Mouse (Mus musculus): ENCODE data around the gene Rab6b. TPM values are rescaled to one million over a fixed set of nuclear protein-coding genes. Genes with fewer than 3 reads are reported as not detected.

Gene Rab6b
- polyA plus RNA-seq, 1 experiment from 2014 or later = 1.0 TPM

DNA sequence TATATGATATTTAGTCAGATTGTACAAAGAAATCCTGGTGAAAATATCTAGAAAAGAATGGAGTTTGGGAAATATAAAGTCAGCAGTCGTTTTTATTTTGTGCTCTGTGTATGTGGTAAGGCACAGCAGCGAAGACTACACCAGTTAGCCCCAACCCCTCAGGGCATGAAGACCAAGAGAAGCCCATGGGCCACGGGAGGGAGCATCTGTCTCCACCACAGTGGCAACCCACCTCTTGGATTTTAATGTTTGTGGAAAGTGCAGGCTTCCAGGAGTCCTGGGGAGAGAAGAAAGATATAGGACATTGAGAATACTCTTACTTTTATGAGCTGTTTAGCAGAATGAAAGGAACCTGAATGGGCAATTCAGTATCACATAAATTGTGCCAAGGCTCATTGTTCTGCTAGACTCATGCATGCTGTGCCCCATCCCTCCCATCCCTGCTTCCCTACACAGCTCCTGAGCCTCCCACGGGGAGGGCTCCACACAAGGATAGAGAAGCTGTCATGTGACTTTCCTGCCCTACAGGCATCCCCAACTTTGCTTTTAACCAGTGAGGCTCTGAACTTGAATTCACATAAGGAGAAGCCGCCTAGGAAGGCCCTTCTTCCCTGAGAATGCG lies 97.3 kb downstream of the Rab6b start:
- Histone ChIP-seq H3K9me3 (ENCODE audit: control insufficient read depth, low read length) (no peaks in the 10 kb centered on the region), H3K27ac (replicated peaks in 1 of 2; ENCODE audit: control insufficient read depth in 1 of 2, insufficient read depth in 1 of 2, low read depth in 2 of 2, low read length in 2 of 2) (no peak overlapping the region), H3K4me3 (ENCODE audit: control insufficient read depth in 1 of 2, insufficient read depth in 1 of 2, low read depth in 1 of 2, low read length in 2 of 2) (no peak overlapping the region), H3K4me1 (ENCODE audit: control insufficient read depth in 2 of 2, insufficient read depth in 2 of 2, low read length in 2 of 2) (peaks cover 0 to 4% of the 10 kb centered on the region in 2 experiments; a peak in 1 of 4 replicates), H3K36me3 (ENCODE audit: control insufficient read depth, insufficient read depth, low read length) (no peaks in the 10 kb centered on the region), H3K9ac (ENCODE audit: low read length) (no peak overlapping the region), H3K27me3 (ENCODE audit: control insufficient read depth, insufficient read depth, low read length) (no peaks in the 10 kb centered on the region), H3K4me2 (ENCODE audit: low read length) (no peak overlapping the region)
- WGBS = 61% methylated on average over 6 of the region's 6 CpGs
- no peak for ATAC-seq (ENCODE audit: insufficient number of reproducible peaks, insufficient read depth, low FRiP score, low read depth)

DNA sequence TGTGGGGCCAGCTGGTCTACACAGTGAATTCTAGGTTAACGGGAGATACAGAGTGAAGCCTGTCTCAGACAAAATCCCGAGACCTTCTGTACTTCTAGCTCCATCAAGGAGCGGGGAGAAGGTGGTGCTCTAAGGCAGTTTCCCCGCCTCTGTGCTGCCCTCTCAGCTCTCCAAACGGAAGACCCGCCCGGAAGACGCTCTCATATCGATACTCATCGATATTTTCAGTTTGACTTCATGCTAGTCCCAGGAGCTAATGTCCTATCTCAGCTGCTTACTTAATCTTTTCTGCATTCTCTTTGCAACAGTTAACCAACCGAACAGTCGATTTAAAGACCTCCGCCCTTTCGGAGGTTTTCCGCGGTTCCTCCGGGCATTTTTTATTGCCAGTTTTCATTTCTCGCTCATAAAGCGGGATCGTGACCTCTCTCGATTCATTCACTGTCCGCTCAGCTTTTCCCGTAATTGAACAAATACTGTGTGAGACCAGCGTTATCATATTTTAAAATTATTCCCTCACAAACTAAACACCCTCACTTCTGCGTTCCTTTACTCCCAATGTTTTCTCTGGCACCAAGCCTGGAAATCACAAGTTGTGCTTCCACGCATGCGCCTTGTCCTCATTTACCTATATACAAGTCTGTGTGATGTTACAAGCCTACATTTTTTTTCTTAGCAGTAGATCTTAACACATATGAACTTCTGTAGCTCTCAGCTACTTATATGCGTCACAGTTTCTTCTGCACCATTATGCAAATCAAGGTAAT lies 101.2 kb downstream of the Rab6b start:
- no peak for ATAC-seq (ENCODE audit: insufficient number of reproducible peaks, insufficient read depth, low FRiP score, low read depth)
- Histone ChIP-seq H3K4me2 (ENCODE audit: low read length) (peak overlapping the region; percentile 50), H3K27me3 (ENCODE audit: control insufficient read depth, insufficient read depth, low read length) (no peaks in the 10 kb centered on the region), H3K9me3 (ENCODE audit: control insufficient read depth, low read length) (no peaks in the 10 kb centered on the region), H3K4me1 (ENCODE audit: control insufficient read depth in 2 of 2, insufficient read depth in 2 of 2, low read length in 2 of 2) (peaks cover 2 to 8% of the 10 kb centered on the region in 2 experiments; a peak in 2 of 4 replicates), H3K4me3 (ENCODE audit: control insufficient read depth in 1 of 2, insufficient read depth in 1 of 2, low read depth in 1 of 2, low read length in 2 of 2) (peak overlapping the region; percentile 23 to 41), H3K9ac (ENCODE audit: low read length) (0 out of 2 replicates have a peak overlapping the region, but pooled peaks have one; percentile 2), H3K27ac (replicated peaks in 1 of 2; ENCODE audit: control insufficient read depth in 1 of 2, insufficient read depth in 1 of 2, low read depth in 2 of 2, low read length in 2 of 2) (peak overlapping the region in 1 of 2 experiments; percentile 1; a peak in 1 of 4 replicates), H3K36me3 (ENCODE audit: control insufficient read depth, insufficient read depth, low read length) (no peaks in the 10 kb centered on the region)
- WGBS = 62% methylated on average over 28 of the region's 28 CpGs

GRCm38 (mm10) chr9:103213631-103214030 lies 102.0 kb downstream of the Rab6b start:
- Histone ChIP-seq H3K4me2 (ENCODE audit: low read length) (no peak overlapping the region), H3K9me3 (ENCODE audit: control insufficient read depth, low read length) (no peaks in the 10 kb centered on the region), H3K27ac (replicated peaks in 1 of 2; ENCODE audit: control insufficient read depth in 1 of 2, insufficient read depth in 1 of 2, low read depth in 2 of 2, low read length in 2 of 2) (no peak overlapping the region), H3K4me1 (ENCODE audit: control insufficient read depth in 2 of 2, insufficient read depth in 2 of 2, low read length in 2 of 2) (peaks cover 2 to 8% of the 10 kb centered on the region in 2 experiments; a peak in 2 of 4 replicates), H3K4me3 (ENCODE audit: control insufficient read depth in 1 of 2, insufficient read depth in 1 of 2, low read depth in 1 of 2, low read length in 2 of 2) (no peak overlapping the region), H3K27me3 (ENCODE audit: control insufficient read depth, insufficient read depth, low read length) (no peaks in the 10 kb centered on the region), H3K9ac (ENCODE audit: low read length) (no peak overlapping the region), H3K36me3 (ENCODE audit: control insufficient read depth, insufficient read depth, low read length) (no peaks in the 10 kb centered on the region)
- ATAC-seq (ENCODE audit: insufficient number of reproducible peaks, insufficient read depth, low FRiP score, low read depth) = no peak
- 33% methylated on average over 2 of the region's 2 CpGs for WGBS

GRCm38 (mm10) chr9:103214281-103214680 lies 102.7 kb downstream of the Rab6b start:
- no peak for ATAC-seq (ENCODE audit: insufficient number of reproducible peaks, insufficient read depth, low FRiP score, low read depth)
- no peak overlapping the region for H3K27ac ChIP-seq (replicated peaks in 1 of 2; ENCODE audit: control insufficient read depth in 1 of 2, insufficient read depth in 1 of 2, low read depth in 2 of 2, low read length in 2 of 2)
- H3K4me1 ChIP-seq (ENCODE audit: control insufficient read depth in 2 of 2, insufficient read depth in 2 of 2, low read length in 2 of 2) = peaks cover 2 to 8% of the 10 kb centered on the region in 2 experiments; a peak in 2 of 4 replicates
- no peak overlapping the region for H3K4me2 ChIP-seq (ENCODE audit: low read length)
- WGBS = 80% methylated on average over 6 of the region's 6 CpGs
- no peaks in the 10 kb centered on the region for H3K9me3 ChIP-seq (ENCODE audit: control insufficient read depth, low read length)
- H3K27me3 ChIP-seq (ENCODE audit: control insufficient read depth, insufficient read depth, low read length) = no peaks in the 10 kb centered on the region
- no peaks in the 10 kb centered on the region for H3K36me3 ChIP-seq (ENCODE audit: control insufficient read depth, insufficient read depth, low read length)
- no peak overlapping the region for H3K9ac ChIP-seq (ENCODE audit: low read length)
- H3K4me3 ChIP-seq (ENCODE audit: control insufficient read depth in 1 of 2, insufficient read depth in 1 of 2, low read depth in 1 of 2, low read length in 2 of 2) = no peak overlapping the region

DNA sequence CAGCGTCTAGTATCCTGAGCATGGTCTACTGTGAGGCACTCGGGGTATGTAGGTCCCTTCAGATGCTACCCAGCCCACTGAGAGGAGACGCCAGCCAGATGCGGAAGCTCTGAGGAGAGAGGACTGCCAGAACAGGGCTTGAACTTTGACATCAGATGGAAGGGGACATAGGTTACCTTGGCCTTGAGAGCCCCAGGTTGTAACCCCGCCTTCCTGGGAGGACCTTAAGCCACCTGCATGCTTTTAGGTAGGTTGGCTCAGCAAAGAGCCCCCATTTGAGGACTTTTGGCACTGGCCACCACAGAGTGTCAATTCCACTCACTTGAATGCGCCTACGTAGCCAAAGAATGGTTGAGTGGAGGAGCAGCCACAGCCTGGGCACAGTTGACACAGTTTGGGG lies 113.1 kb downstream of the Rab6b start:
- no peaks in the 10 kb centered on the region for H3K27me3 ChIP-seq (ENCODE audit: control insufficient read depth, insufficient read depth, low read length)
- WGBS = 92% methylated on average over 7 of the region's 7 CpGs
- H3K9me3 ChIP-seq (ENCODE audit: control insufficient read depth, low read length) = no peaks in the 10 kb centered on the region
- H3K27ac ChIP-seq (replicated peaks in 1 of 2; ENCODE audit: control insufficient read depth in 1 of 2, insufficient read depth in 1 of 2, low read depth in 2 of 2, low read length in 2 of 2) = no peak overlapping the region
- no peak overlapping the region for H3K9ac ChIP-seq (ENCODE audit: low read length)
- ATAC-seq (ENCODE audit: insufficient number of reproducible peaks, insufficient read depth, low FRiP score, low read depth) = no peak
- no peak overlapping the region for H3K4me3 ChIP-seq (ENCODE audit: control insufficient read depth in 1 of 2, insufficient read depth in 1 of 2, low read depth in 1 of 2, low read length in 2 of 2)
- no peak overlapping the region for H3K4me2 ChIP-seq (ENCODE audit: low read length)
- H3K36me3 ChIP-seq (ENCODE audit: control insufficient read depth, insufficient read depth, low read length) = no peaks in the 10 kb centered on the region
- no peaks in the 10 kb centered on the region for H3K4me1 ChIP-seq (ENCODE audit: control insufficient read depth in 2 of 2, insufficient read depth in 2 of 2, low read length in 2 of 2)

- Histone ChIP-seq H3K9ac (ENCODE audit: low read length) (no peak overlapping the region), H3K27ac (replicated peaks in 1 of 2; ENCODE audit: control insufficient read depth in 1 of 2, insufficient read depth in 1 of 2, low read depth in 2 of 2, low read length in 2 of 2) (no peak overlapping the region), H3K4me1 (ENCODE audit: control insufficient read depth in 2 of 2, insufficient read depth in 2 of 2, low read length in 2 of 2) (peaks cover under 1 to 5% of the 10 kb centered on the region in 2 experiments; a peak in 2 of 4 replicates), H3K4me2 (ENCODE audit: low read length) (no peak overlapping the region), H3K36me3 (ENCODE audit: control insufficient read depth, insufficient read depth, low read length) (no peaks in the 10 kb centered on the region), H3K9me3 (ENCODE audit: control insufficient read depth, low read length) (no peaks in the 10 kb centered on the region), H3K27me3 (ENCODE audit: control insufficient read depth, insufficient read depth, low read length) (no peaks in the 10 kb centered on the region), H3K4me3 (ENCODE audit: control insufficient read depth in 1 of 2, insufficient read depth in 1 of 2, low read depth in 1 of 2, low read length in 2 of 2) (no peak overlapping the region)
- no peak for ATAC-seq (ENCODE audit: insufficient number of reproducible peaks, insufficient read depth, low FRiP score, low read depth)
- WGBS = 66% methylated on average over 3 of the region's 3 CpGs
These were observed 113.9 kb downstream of the Rab6b start for GRCm38 (mm10) chr9:103225464-103225863.

GRCm38 (mm10) chr9:103226806-103227205 lies 115.2 kb downstream of the Rab6b start:
- 86% methylated on average over 15 of the region's 15 CpGs for WGBS
- H3K9ac ChIP-seq (ENCODE audit: low read length) = no peak overlapping the region
- peaks cover 5 to 8% of the 10 kb centered on the region in 2 experiments; a peak in 2 of 4 replicates for H3K4me1 ChIP-seq (ENCODE audit: control insufficient read depth in 2 of 2, insufficient read depth in 2 of 2, low read length in 2 of 2)
- no peak for ATAC-seq (ENCODE audit: insufficient number of reproducible peaks, insufficient read depth, low FRiP score, low read depth)
- no peak overlapping the region for H3K4me3 ChIP-seq (ENCODE audit: control insufficient read depth in 1 of 2, insufficient read depth in 1 of 2, low read depth in 1 of 2, low read length in 2 of 2)
- no peaks in the 10 kb centered on the region for H3K9me3 ChIP-seq (ENCODE audit: control insufficient read depth, low read length)
- no peak overlapping the region for H3K4me2 ChIP-seq (ENCODE audit: low read length)
- H3K36me3 ChIP-seq (ENCODE audit: control insufficient read depth, insufficient read depth, low read length) = no peaks in the 10 kb centered on the region
- H3K27me3 ChIP-seq (ENCODE audit: control insufficient read depth, insufficient read depth, low read length) = no peaks in the 10 kb centered on the region
- no peak overlapping the region for H3K27ac ChIP-seq (replicated peaks in 1 of 2; ENCODE audit: control insufficient read depth in 1 of 2, insufficient read depth in 1 of 2, low read depth in 2 of 2, low read length in 2 of 2)

All from heart, embryonic 14.5 days (tissue).